In the genomic region with DNA sequence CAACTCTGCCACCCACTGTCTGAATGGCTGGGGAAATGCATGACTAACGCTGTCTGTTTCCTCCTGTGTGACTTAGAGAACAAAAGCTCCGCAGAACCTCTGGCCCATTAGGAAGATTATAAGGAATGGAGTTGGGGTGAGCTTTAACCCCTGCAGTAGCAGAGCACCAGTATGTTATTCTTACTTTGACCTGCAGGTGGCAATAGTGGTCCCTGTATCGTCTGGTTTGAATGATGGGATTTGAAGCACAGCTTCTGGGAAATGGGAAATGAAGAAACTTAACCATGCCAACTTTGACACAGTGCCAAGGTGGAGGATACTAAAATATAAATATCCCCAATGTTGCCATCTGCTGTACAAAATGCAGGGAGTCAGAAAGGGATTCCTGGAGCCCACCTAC, we compare ENCODE assay signal across 8 mouse cellular contexts. TPM values are rescaled to one million over a fixed set of nuclear protein-coding genes. Genes with fewer than 3 reads are reported as not detected.
A peak's percentile ranks its signal among the peaks of the same experiment; 100 is the strongest.
DNase-seq lines count a peak whose midpoint lies in the region; ATAC-seq and TF ChIP-seq lines count a peak whose summit lies in the region.

No protein-coding gene starts in this region.

- WGBS in limb, embryonic 11.5 days: 9% methylated on average over 3 of the region's 3 CpGs
- WGBS in limb, embryonic 10.5 days: 10% methylated on average over 3 of the region's 3 CpGs
- 3% methylated on average over 3 of the region's 3 CpGs for WGBS in forebrain, embryonic 13.5 days
- WGBS in intestine, postnatal 0 days: 5% methylated on average over 3 of the region's 3 CpGs

- H3K4me1 ChIP-seq in limb, embryonic 11.5 days (ENCODE audit: control insufficient read depth, insufficient read depth, low read length): no peaks in the 10 kb centered on the region
- no peaks in the 10 kb centered on the region for H3K4me1 ChIP-seq in limb, embryonic 10.5 days
- no peaks in the 10 kb centered on the region for H3K4me1 ChIP-seq in forebrain, embryonic 13.5 days
- no peaks in the 10 kb centered on the region for H3K4me1 ChIP-seq in intestine, postnatal 0 days (replicated peaks; ENCODE audit: control insufficient read depth, insufficient read depth, low read length)

- no peak overlapping the region for H3K4me3 ChIP-seq in limb, embryonic 11.5 days (ENCODE audit: low read depth, low read length)
- no peak overlapping the region for H3K4me3 ChIP-seq in limb, embryonic 10.5 days
- no peak overlapping the region for H3K4me3 ChIP-seq in forebrain, embryonic 13.5 days
- H3K4me3 ChIP-seq in intestine, postnatal 0 days (ENCODE audit: low read depth, low read length): no peak overlapping the region

- H3K27ac ChIP-seq in limb, embryonic 11.5 days (replicated peaks; ENCODE audit: low read depth, low read length): no peak overlapping the region
- no peak overlapping the region for H3K27ac ChIP-seq in limb, embryonic 10.5 days
- H3K27ac ChIP-seq in forebrain, embryonic 13.5 days: no peak overlapping the region
- no peak overlapping the region for H3K27ac ChIP-seq in intestine, postnatal 0 days (ENCODE audit: low read depth, low read length)

- peak; percentile 76 for DNase-seq in limb, embryonic 11.5 days (ENCODE audit: low spot score)
- DNase-seq in limb, embryonic 10.5 days (ENCODE audit: low spot score): no peak
- DNase-seq in R1 (ENCODE audit: low read depth, low spot score): peak; percentile 77
- peak; percentile 32 for DNase-seq in lung, postnatal 36 days
- peak; percentile 12 for DNase-seq in telencephalon, adult 2 months (ENCODE audit: low read depth, low spot score)

- TF ChIP-seq CTCF in intestine, postnatal 0 days (IDR thresholded peaks at IDR 0.05; ENCODE audit: low read depth): peak; percentile 83

- no peak overlapping the region for H3K4me2 ChIP-seq in limb, embryonic 11.5 days (ENCODE audit: low read depth, severe bottlenecking)
- no peak overlapping the region for H3K4me2 ChIP-seq in forebrain, embryonic 13.5 days
- H3K4me2 ChIP-seq in intestine, postnatal 0 days (replicated peaks; ENCODE audit: low read depth): no peak overlapping the region

- ATAC-seq in limb, embryonic 11.5 days (ENCODE audit: insufficient number of reproducible peaks, low FRiP score, low TSS enrichment, low read depth): 0 out of 2 replicates have a peak, but pooled peaks have one; percentile 38
- ATAC-seq in forebrain, embryonic 13.5 days: peak; percentile 73
- ATAC-seq in intestine, postnatal 0 days: no peak; the same call in 1 of the 2 replicates
- ATAC-seq in monocyte, adult 5-6 weeks (replicated peaks; ENCODE audit: insufficient number of reproducible peaks, low FRiP score, low TSS enrichment, poor library complexity, severe bottlenecking): no peak

- H3K9ac ChIP-seq in limb, embryonic 11.5 days (ENCODE audit: low read length): no peak overlapping the region
- no peak overlapping the region for H3K9ac ChIP-seq in forebrain, embryonic 13.5 days
- no peak overlapping the region for H3K9ac ChIP-seq in intestine, postnatal 0 days (ENCODE audit: low read depth, low read length)

- H3K36me3 ChIP-seq in limb, embryonic 11.5 days (ENCODE audit: control insufficient read depth, insufficient read depth, low read length): no peaks in the 10 kb centered on the region
- H3K36me3 ChIP-seq in limb, embryonic 10.5 days: peaks cover 32% of the 10 kb centered on the region
- no peaks in the 10 kb centered on the region for H3K36me3 ChIP-seq in forebrain, embryonic 13.5 days (ENCODE audit: poor library complexity, severe bottlenecking)
- peaks cover 18% of the 10 kb centered on the region for H3K36me3 ChIP-seq in intestine, postnatal 0 days (ENCODE audit: control insufficient read depth, insufficient read depth)

- H3K27me3 ChIP-seq in limb, embryonic 11.5 days (ENCODE audit: control insufficient read depth, insufficient read depth, low read length): no peaks in the 10 kb centered on the region
- H3K27me3 ChIP-seq in limb, embryonic 10.5 days (ENCODE audit: low read depth, poor library complexity, severe bottlenecking): no peaks in the 10 kb centered on the region
- H3K27me3 ChIP-seq in forebrain, embryonic 13.5 days: no peaks in the 10 kb centered on the region
- H3K27me3 ChIP-seq in intestine, postnatal 0 days (replicated peaks; ENCODE audit: control insufficient read depth, insufficient read depth, low read length): no peaks in the 10 kb centered on the region

- H3K9me3 ChIP-seq in limb, embryonic 11.5 days (ENCODE audit: control insufficient read depth, low read length): no peaks in the 10 kb centered on the region
- H3K9me3 ChIP-seq in limb, embryonic 10.5 days (replicated peaks): no peaks in the 10 kb centered on the region
- no peaks in the 10 kb centered on the region for H3K9me3 ChIP-seq in forebrain, embryonic 13.5 days (replicated peaks)
- H3K9me3 ChIP-seq in intestine, postnatal 0 days (ENCODE audit: control insufficient read depth): no peaks in the 10 kb centered on the region

RNA-seq across cellular contexts. Expression of gene Cyb5r2, which starts 8.6 kb away (rescaled TPM):
- 0.47 and 0.92 TPM in 2 replicates for polyA plus RNA-seq in limb, embryonic 11.5 days (2014; fragmentation: Nextera tagmentation; extraction: Ambion mirVana)
- 0.23 and 0.30 TPM in 2 replicates for polyA plus RNA-seq in limb, embryonic 10.5 days (2016; fragmentation: Nextera tagmentation; extraction: Ambion mirVana)
- polyA plus RNA-seq in forebrain, embryonic 13.5 days (2015; fragmentation: Nextera tagmentation; extraction: Ambion mirVana): 0.10 TPM in 1 of 2 replicates, not detected in the other
- 0.13 TPM in 1 of 2 replicates, not detected in the other for polyA plus RNA-seq in intestine, postnatal 0 days (2015; fragmentation: Nextera tagmentation; extraction: Ambion mirVana)
- not detected in 3 replicates for total RNA-seq in monocyte, adult 5-6 weeks (2017)

RNA-seq across cellular contexts. Expression of gene Ovch2, which starts 51.7 kb away (rescaled TPM):
- not detected in 2 replicates for polyA plus RNA-seq in limb, embryonic 11.5 days (2014; fragmentation: Nextera tagmentation; extraction: Ambion mirVana)
- polyA plus RNA-seq in limb, embryonic 10.5 days (2016; fragmentation: Nextera tagmentation; extraction: Ambion mirVana): not detected in 2 replicates
- not detected in 2 replicates for polyA plus RNA-seq in forebrain, embryonic 13.5 days (2015; fragmentation: Nextera tagmentation; extraction: Ambion mirVana)
- not detected in 2 replicates for polyA plus RNA-seq in intestine, postnatal 0 days (2015; fragmentation: Nextera tagmentation; extraction: Ambion mirVana)
- total RNA-seq in monocyte, adult 5-6 weeks (2017): not detected in 3 replicates

Comparison
In these comparisons a context has a peak if more than half of its experiments do, and no peak if none do; other contexts are left out.
1. ATAC-seq: peak in limb, embryonic 11.5 days (single experiment) and forebrain, embryonic 13.5 days (single experiment); none in intestine, postnatal 0 days (single experiment) and monocyte, adult 5-6 weeks (single experiment).